Mouse (Mus musculus): ENCODE data around the gene Svbp. TPM values are rescaled to one million over a fixed set of nuclear protein-coding genes. Genes with fewer than 3 reads are reported as not detected.
A peak's percentile ranks its signal among the peaks of the same experiment; 100 is the strongest.

The Svbp gene
- polyA plus RNA-seq, 1 experiment from 2014 or later = 133 TPM

DNA sequence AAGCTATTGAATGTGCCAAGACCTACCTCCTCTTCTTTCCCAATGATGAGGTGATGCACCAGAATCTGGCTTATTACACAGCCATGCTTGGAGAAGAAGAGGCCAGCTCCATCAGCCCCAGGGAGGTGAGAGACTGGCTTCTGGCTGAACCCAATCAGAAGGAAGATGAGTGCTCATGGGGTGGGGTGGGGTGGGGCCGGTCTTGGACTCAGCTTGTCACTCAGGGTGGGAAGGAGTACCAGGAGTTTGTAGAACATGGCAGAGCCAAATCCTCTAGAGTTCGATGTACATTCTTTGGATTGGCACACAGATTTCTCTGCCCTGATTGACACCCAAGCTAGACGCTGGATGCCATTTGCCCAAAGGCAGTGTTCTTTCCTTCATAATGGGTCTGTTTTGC lies 43.6 kb downstream of the Svbp start:
- Histone ChIP-seq H3K27me3 (ENCODE audit: low read depth, poor library complexity, severe bottlenecking) (no peaks in the 10 kb centered on the region), H3K27ac (no peak overlapping the region), H3K36me3 (peaks cover 36% of the 10 kb centered on the region), H3K9me3 (replicated peaks) (no peaks in the 10 kb centered on the region), H3K4me3 (no peak overlapping the region), H3K4me1 (peaks cover 14% of the 10 kb centered on the region; the same call in 1 of the 2 replicates)
- DNase-seq (ENCODE audit: low spot score) = no peak
- WGBS = 82% methylated on average over 3 of the region's 3 CpGs

GRCm38 (mm10) chr4:119239181-119239682 lies 44.1 kb downstream of the Svbp start:
- H3K27me3 ChIP-seq (ENCODE audit: low read depth, poor library complexity, severe bottlenecking) = no peaks in the 10 kb centered on the region
- H3K36me3 ChIP-seq = peaks cover 42% of the 10 kb centered on the region
- no peaks in the 10 kb centered on the region for H3K9me3 ChIP-seq (replicated peaks)
- peak; percentile 52 for DNase-seq (ENCODE audit: low spot score)
- H3K4me3 ChIP-seq = no peak overlapping the region
- H3K27ac ChIP-seq = peak overlapping the region; percentile 81
- WGBS = 43% methylated on average over 12 of the region's 12 CpGs
- peaks cover 8% of the 10 kb centered on the region; the same call in 1 of the 2 replicates for H3K4me1 ChIP-seq

DNA sequence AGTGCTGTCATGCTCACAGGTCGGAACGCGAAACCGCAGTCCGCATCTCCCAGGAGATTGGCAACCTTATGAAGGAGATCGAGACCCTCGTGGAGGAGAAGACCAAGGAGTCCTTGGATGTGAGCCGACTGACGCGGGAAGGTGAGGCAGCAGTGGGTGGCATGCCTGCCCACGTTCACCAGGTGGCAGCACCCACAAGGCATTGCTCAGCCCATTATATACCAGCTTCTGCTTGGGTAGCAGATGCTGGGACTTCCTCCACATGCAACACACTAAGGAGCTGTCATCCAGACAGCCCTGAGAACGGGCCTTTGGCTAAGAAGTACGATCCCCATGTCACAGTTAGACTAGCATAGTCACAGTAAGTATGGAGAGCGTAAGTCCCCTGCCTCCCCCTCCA lies 46.6 kb downstream of the Svbp start:
- Histone ChIP-seq H3K36me3 (peaks cover 61% of the 10 kb centered on the region), H3K27ac (no peak overlapping the region), H3K27me3 (ENCODE audit: low read depth, poor library complexity, severe bottlenecking) (no peaks in the 10 kb centered on the region), H3K4me1 (0 out of 2 replicates have a peak, but pooled peaks cover 4% of the 10 kb centered on the region), H3K4me3 (no peak overlapping the region), H3K9me3 (replicated peaks) (no peaks in the 10 kb centered on the region)
- WGBS = 93% methylated on average over 14 of the region's 14 CpGs
- DNase-seq (ENCODE audit: low spot score) = no peak

DNA sequence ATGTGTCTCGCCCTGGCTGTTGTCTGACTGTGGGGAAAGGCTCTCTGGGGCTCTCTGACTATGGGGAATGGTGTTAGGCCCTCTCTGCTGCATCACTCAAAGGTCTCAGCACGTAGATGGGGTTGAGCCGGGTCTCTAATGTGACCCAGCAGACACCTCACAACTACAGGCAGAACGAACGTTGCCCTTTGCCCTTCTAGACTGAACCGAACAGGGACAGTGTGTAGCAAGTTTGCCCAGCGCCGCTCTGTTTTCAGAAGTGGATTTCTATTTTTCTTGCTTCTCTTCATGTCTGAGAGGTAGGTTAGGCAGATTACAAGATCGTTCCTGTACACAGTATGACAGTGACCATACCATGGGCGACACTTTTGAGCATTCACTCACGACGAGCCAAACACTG lies 47.5 kb downstream of the Svbp start:
- peaks cover 67% of the 10 kb centered on the region for H3K36me3 ChIP-seq
- WGBS = 92% methylated on average over 12 of the region's 12 CpGs

GRCm38 (mm10) chr4:119244468-119245240 lies 49.5 kb downstream of the Svbp start:
- Histone ChIP-seq H3K4me3 (no peak overlapping the region), H3K4me1 (peaks cover 9% of the 10 kb centered on the region; the same call in 1 of the 2 replicates), H3K36me3 (peaks cover 72% of the 10 kb centered on the region), H3K27ac (no peak overlapping the region), H3K9me3 (replicated peaks) (no peaks in the 10 kb centered on the region), H3K27me3 (ENCODE audit: low read depth, poor library complexity, severe bottlenecking) (no peaks in the 10 kb centered on the region)
- WGBS = 80% methylated on average over 22 of the region's 22 CpGs
- DNase-seq (ENCODE audit: low spot score) = no peak

More for the DNA sequence above, 47.5 kb downstream of the Svbp start:
- DNase-seq (ENCODE audit: low spot score) = no peak
- Histone ChIP-seq H3K9me3 (replicated peaks) (no peaks in the 10 kb centered on the region), H3K27ac (no peak overlapping the region), H3K4me1 (peaks cover 9% of the 10 kb centered on the region; the same call in 1 of the 2 replicates), H3K27me3 (ENCODE audit: low read depth, poor library complexity, severe bottlenecking) (no peaks in the 10 kb centered on the region), H3K4me3 (no peak overlapping the region)

- Histone ChIP-seq H3K9me3 (replicated peaks) (no peaks in the 10 kb centered on the region), H3K27ac (no peak overlapping the region), H3K4me3 (no peak overlapping the region), H3K27me3 (ENCODE audit: low read depth, poor library complexity, severe bottlenecking) (no peaks in the 10 kb centered on the region), H3K4me1 (peaks cover 9% of the 10 kb centered on the region; the same call in 1 of the 2 replicates), H3K36me3 (peaks cover 70% of the 10 kb centered on the region)
- 87% methylated on average over 7 of the region's 7 CpGs for WGBS
- DNase-seq (ENCODE audit: low spot score) = no peak
Measured at GRCm38 (mm10) chr4:119245556-119245955, 50.5 kb downstream of the Svbp start.

DNA sequence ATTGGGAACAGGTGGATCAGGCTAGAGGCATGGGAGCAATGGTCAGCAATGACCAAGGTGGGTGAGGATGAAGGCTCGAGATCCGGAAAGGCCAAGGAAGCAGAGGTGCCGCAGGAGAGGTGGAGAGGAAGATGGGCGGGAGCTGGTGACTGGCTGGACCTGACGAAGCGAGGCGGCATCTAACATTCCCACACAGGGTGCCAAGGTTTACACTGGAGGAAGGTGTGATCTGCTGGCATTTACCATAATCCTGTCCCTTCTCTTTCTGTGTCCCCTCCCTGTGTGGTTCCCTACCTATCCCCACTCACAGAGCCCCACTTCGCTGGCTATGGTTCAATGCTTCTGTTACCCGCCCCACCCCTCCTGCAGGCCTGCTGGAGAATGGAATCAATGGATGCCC lies 50.9 kb downstream of the Svbp start:
- no peaks in the 10 kb centered on the region for H3K9me3 ChIP-seq (replicated peaks)
- H3K27ac ChIP-seq = no peak overlapping the region
- peaks cover 68% of the 10 kb centered on the region for H3K36me3 ChIP-seq
- peaks cover 9% of the 10 kb centered on the region; the same call in 1 of the 2 replicates for H3K4me1 ChIP-seq
- WGBS = 92% methylated on average over 9 of the region's 9 CpGs
- no peak overlapping the region for H3K4me3 ChIP-seq
- H3K27me3 ChIP-seq (ENCODE audit: low read depth, poor library complexity, severe bottlenecking) = no peaks in the 10 kb centered on the region
- no peak for DNase-seq (ENCODE audit: low spot score)

DNA sequence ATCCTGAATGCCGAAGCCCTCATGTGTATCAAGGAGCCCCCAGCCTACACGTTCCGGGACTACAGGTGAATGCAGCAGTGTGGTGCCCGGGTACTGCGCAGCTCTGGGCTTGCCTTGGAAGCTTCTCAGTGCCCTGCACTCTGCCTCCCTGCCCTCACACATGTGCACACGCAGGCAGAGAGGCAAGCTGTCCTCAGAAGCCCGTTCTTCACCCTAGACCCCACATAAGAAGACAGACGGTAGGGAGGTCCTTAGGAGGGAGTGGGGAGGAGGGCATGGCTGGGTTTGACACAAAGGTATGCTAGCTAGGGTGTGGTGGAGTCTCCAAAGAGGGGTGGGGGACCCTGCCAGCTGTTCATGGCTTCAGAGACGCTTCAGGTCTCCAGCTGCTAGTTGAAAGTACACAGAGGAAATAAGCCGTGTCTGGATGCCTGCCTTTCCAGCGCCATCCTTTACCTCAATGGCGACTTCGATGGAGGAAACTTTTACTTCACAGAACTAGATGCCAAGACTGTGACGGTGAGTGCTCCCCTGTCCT lies 51.7 kb downstream of the Svbp start:
- H3K27ac ChIP-seq = no peak overlapping the region
- peaks cover 60% of the 10 kb centered on the region for H3K36me3 ChIP-seq
- no peaks in the 10 kb centered on the region for H3K27me3 ChIP-seq (ENCODE audit: low read depth, poor library complexity, severe bottlenecking)
- no peaks in the 10 kb centered on the region for H3K9me3 ChIP-seq (replicated peaks)
- DNase-seq (ENCODE audit: low spot score) = no peak
- no peak overlapping the region for H3K4me3 ChIP-seq
- H3K4me1 ChIP-seq = peaks cover 9% of the 10 kb centered on the region; the same call in 1 of the 2 replicates
- WGBS = 81% methylated on average over 14 of the region's 14 CpGs

- no peaks in the 10 kb centered on the region for H3K27me3 ChIP-seq (ENCODE audit: low read depth, poor library complexity, severe bottlenecking)
- WGBS = 33% methylated on average over 13 of the region's 13 CpGs
- peaks cover 52% of the 10 kb centered on the region for H3K36me3 ChIP-seq
- H3K4me1 ChIP-seq = peaks cover 9% of the 10 kb centered on the region; the same call in 1 of the 2 replicates
- no peak overlapping the region for H3K4me3 ChIP-seq
- H3K27ac ChIP-seq = no peak overlapping the region
- H3K9me3 ChIP-seq (replicated peaks) = no peaks in the 10 kb centered on the region
- peak; percentile 65 for DNase-seq (ENCODE audit: low spot score)
Measured at GRCm38 (mm10) chr4:119247462-119248235, 52.5 kb downstream of the Svbp start.

DNA sequence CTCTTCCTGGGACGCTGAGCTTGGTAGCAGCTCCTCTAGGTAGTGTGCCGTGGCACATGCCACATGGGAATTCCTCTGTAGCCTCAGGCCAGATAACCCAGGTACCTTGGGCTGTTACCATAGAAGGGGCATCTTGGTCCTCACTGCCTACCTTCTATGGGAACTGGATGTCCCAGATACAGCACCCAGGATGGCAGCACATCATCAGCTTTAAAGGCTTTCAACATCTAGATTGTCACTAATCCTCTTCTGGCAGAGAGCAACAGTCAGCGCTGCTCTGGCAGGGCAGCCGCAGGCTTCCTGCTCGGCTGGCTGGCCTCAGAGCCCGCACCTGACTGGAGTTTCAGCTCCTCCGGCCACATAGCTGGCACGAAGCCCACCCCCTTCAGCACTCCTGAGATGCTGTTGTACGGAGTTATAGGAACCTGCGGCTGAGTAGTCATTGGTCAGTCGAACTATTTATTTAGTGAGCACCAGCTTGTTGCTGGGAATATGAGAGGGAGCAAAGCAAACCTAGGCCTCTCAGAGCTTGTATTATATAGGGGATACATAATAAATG lies 53.4 kb downstream of the Svbp start:
- no peaks in the 10 kb centered on the region for H3K27me3 ChIP-seq (ENCODE audit: low read depth, poor library complexity, severe bottlenecking)
- WGBS = 91% methylated on average over 11 of the region's 11 CpGs
- no peak overlapping the region for H3K4me3 ChIP-seq
- peaks cover 9% of the 10 kb centered on the region; the same call in 1 of the 2 replicates for H3K4me1 ChIP-seq
- no peak overlapping the region for H3K27ac ChIP-seq
- peaks cover 49% of the 10 kb centered on the region for H3K36me3 ChIP-seq
- no peaks in the 10 kb centered on the region for H3K9me3 ChIP-seq (replicated peaks)
- DNase-seq (ENCODE audit: low spot score) = no peak
